Mouse (Mus musculus) forebrain, embryonic 11.5 days (tissue): Measurements from ENCODE around the gene Tnni1. TPM values are rescaled to one million over a fixed set of nuclear protein-coding genes. Genes with fewer than 3 reads are reported as not detected.

ENCODE experiments used
- ATAC-seq: fragments of 200-750 bp; cut with Nextera tagmentation; replicated peaks from 2 replicates; pipeline ENCODE4 v1.8.0; 2017; ENCODE audit warnings: moderate TSS enrichment; ENCODE audit not compliant: low FRiP score
- DNase-seq: peaks from one replicate; pipeline ENCODE4 v3.0.0-alpha.2; 2017; ENCODE audit warnings: low spot score
- H3K27ac ChIP-seq: fragments of 300-500 bp; sonication (generic); 2 replicates; pipeline ENCODE4 v1.5.1; 2014; ENCODE audit warnings: low read depth, low read length
- H3K27me3 ChIP-seq: fragments of 300-500 bp; sonication (generic); 2 replicates; pipeline ENCODE4 v1.6.1; 2014; ENCODE audit warnings: mild to moderate bottlenecking, low read length, mixed read lengths; ENCODE audit not compliant: control insufficient read depth, insufficient read depth
- H3K36me3 ChIP-seq: fragments of 300-500 bp; sonication (generic); 2 replicates; pipeline ENCODE4 v1.6.1; 2014; ENCODE audit warnings: mild to moderate bottlenecking, low read length, moderate library complexity, mixed read lengths; ENCODE audit not compliant: control insufficient read depth, insufficient read depth
- H3K4me1 ChIP-seq: fragments of 300-500 bp; sonication (generic); replicated peaks from 2 replicates; pipeline ENCODE4 v1.6.1; 2014; ENCODE audit warnings: low read length, mixed read lengths; ENCODE audit not compliant: control insufficient read depth, insufficient read depth
- H3K4me2 ChIP-seq: fragments of 300-500 bp; sonication (generic); 2 replicates; pipeline ENCODE4 v1.6.1; 2014; ENCODE audit warnings: low read depth, mild to moderate bottlenecking, low read length, moderate library complexity, mixed read lengths; ENCODE audit not compliant: severe bottlenecking
- H3K4me3 ChIP-seq: fragments of 300-500 bp; sonication (generic); 2 replicates; pipeline ENCODE4 v1.5.1; 2014; ENCODE audit warnings: low read depth, low read length
- H3K9ac ChIP-seq: fragments of 300-500 bp; sonication (generic); 2 replicates; pipeline ENCODE4 v1.6.1; 2014; ENCODE audit warnings: low read length
- H3K9me3 ChIP-seq: fragments of 300-500 bp; sonication (generic); 2 replicates; pipeline ENCODE4 v1.6.1; 2016; ENCODE audit warnings: low read length, mixed read lengths; ENCODE audit not compliant: control insufficient read depth
- WGBS: fragments of 180-500 bp; shearing (Covaris S2); extraction: QIAGEN DNeasy Blood & Tissue Kit; methylation state at CpG from one replicate; pipeline ENCODE4 v1.1.7; 2014; 5-methylcytosine and 5-hydroxymethylcytosine counted together
- polyA plus RNA-seq: library from polyadenylated mRNA; unstranded; fragments of >200 nt; fragmentation: Nextera tagmentation; extraction: Ambion mirVana; gene quantifications from 2 replicates; pipeline ENCODE4 v1.2.1, GENCODE M21; 2014

Tnni1 gene
- polyA plus RNA-seq, 1 experiment from 2014 or later = 0.65 TPM

DNA sequence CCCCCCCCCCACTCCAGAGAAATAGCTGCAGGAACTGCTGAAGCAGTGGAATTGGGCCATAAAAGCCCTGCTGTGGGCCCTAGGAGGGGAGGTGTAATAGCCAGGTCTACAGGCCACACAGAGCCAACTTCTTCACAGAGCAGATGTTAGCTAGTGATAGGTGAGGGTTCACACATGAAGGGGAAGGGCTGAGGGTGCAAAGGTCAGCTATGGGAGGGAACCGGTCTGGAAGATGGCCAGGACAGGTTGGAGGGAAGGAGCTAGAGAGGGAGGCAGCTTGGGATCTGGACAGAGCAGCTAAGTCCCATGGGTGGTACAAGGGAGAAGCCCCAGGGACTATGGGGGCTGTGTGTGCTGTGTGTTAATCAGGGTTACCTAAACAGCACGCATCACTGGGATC is 30.9 kb downstream of the Tnni1 start:
- ATAC-seq (no peak), DNase-seq (no peak)
- H3K4me2 ChIP-seq = no peak overlapping the region
- no peak overlapping the region for H3K27ac ChIP-seq
- no peak overlapping the region for H3K4me3 ChIP-seq
- no peaks in the 10 kb centered on the region for H3K36me3 ChIP-seq
- no peaks in the 10 kb centered on the region for H3K9me3 ChIP-seq
- no peaks in the 10 kb centered on the region for H3K4me1 ChIP-seq
- H3K27me3 ChIP-seq = no peaks in the 10 kb centered on the region
- 92% methylated on average over 2 of the region's 2 CpGs for WGBS
- H3K9ac ChIP-seq = no peak overlapping the region

DNA sequence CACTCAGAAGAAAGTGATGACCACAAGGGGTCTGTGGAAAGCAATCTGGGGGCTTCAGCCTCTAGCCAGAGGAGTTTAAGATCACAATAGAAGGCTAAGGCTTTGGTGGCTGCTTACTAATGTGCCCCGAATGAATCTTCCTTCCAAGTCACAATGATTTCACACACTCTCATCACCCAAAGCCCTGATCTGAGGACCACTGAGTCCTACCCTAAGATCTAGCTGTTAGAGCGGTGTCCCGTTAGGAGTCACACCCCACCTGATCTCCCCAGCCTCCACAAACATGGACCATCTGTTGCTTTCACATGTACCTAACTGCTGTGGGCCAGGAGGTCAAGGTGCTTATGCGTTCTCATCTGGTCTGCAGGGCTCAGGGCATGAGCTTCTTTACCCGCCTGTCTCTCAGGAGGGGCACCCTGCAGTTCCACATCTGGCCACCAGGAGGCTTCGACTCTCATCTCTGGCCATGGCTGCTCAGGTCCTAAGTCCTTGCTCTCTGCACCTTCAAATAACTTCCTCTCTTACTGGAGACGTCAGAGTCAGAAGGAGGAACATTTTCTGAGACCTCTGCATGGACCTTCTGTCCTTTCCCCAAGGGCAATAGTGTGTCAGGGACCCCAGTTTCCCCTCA is 31.9 kb downstream of the Tnni1 start:
- Histone ChIP-seq H3K9ac (no peak overlapping the region), H3K4me3 (no peak overlapping the region), H3K4me1 (no peaks in the 10 kb centered on the region), H3K9me3 (no peaks in the 10 kb centered on the region), H3K36me3 (no peaks in the 10 kb centered on the region), H3K27me3 (peaks cover under 1% of the 10 kb centered on the region; the same call in 1 of the 2 replicates), H3K4me2 (no peak overlapping the region), H3K27ac (no peak overlapping the region)
- ATAC-seq (0 out of 2 replicates have a peak, but pooled peaks have one; percentile 42), DNase-seq (peak; percentile 89)
- WGBS = 36% methylated on average over 7 of the region's 7 CpGs

DNA sequence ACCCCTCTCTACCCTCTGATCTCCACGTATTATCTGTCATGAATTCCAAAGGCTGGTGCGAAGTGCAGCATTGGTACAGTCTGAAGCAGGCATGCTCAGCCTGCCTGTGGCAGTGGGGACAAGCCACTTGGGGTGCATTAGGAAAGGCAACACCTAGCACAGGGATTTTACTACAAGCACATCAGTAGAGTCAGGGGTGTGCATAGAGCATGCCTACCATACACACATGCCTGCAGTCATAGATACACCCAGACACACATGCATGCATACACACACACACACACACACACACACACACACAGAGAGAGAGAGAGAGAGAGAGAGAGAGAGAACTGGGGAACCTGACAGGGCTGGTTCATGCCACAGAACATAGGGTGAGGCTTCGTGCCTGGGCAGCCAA is 33.0 kb downstream of the Tnni1 start:
- WGBS = 93% methylated on average over 3 of the region's 3 CpGs
- Histone ChIP-seq H3K36me3 (no peaks in the 10 kb centered on the region), H3K27ac (no peak overlapping the region), H3K4me2 (no peak overlapping the region), H3K27me3 (peaks cover 9% of the 10 kb centered on the region), H3K4me3 (no peak overlapping the region), H3K4me1 (no peaks in the 10 kb centered on the region), H3K9me3 (no peaks in the 10 kb centered on the region), H3K9ac (no peak overlapping the region)
- DNase-seq = no peak
- no peak for ATAC-seq

DNA sequence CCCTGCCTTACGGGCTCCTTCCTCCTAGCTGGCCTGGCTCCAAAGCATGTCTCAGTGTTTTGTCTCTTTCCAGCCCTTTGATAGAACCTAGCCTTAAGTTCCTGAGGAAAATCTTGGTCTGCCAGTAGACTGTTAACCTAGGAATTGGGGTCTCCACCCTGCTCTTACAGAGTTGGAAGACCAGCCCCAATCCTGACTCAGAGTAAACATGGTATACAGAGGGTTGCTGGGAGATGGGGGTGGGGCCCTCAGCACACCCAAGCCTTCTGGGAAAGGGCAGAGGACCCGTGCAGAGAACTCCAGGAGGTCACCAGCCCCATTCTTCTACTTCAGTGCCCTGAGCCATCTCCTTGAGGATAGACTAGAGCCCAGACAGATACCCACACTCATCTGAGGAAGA is 33.4 kb downstream of the Tnni1 start:
- Histone ChIP-seq H3K27me3 (peaks cover 13% of the 10 kb centered on the region), H3K9me3 (no peaks in the 10 kb centered on the region), H3K9ac (no peak overlapping the region), H3K4me3 (no peak overlapping the region), H3K27ac (no peak overlapping the region), H3K4me1 (no peaks in the 10 kb centered on the region), H3K36me3 (no peaks in the 10 kb centered on the region), H3K4me2 (no peak overlapping the region)
- no peak for DNase-seq
- 46% methylated on average over 2 of the region's 2 CpGs for WGBS
- ATAC-seq = no peak

DNA sequence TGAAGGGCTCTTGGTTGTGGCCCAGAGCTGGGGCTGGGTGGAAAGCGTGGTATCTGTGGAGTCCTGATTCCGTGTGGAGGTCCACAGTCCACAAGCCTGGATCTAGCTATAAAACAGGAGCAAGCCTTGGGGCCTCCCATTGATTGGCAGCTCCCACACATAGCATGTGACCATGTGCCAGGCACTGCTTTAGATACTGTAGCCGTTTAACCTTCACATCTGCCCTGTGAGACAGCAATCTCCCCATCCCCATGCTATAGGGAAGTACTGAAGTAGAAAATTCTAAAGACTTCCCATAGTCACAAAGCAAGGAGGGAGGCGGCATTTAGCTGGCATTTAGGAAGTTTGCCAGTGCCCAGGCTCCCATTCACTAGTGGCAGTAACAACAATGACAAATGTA is 33.8 kb downstream of the Tnni1 start:
- Histone ChIP-seq H3K9me3 (no peaks in the 10 kb centered on the region), H3K4me3 (no peak overlapping the region), H3K27ac (no peak overlapping the region), H3K27me3 (peaks cover 18% of the 10 kb centered on the region), H3K4me2 (no peak overlapping the region), H3K36me3 (no peaks in the 10 kb centered on the region), H3K9ac (no peak overlapping the region), H3K4me1 (no peaks in the 10 kb centered on the region)
- DNase-seq = no peak
- 77% methylated on average over 4 of the region's 4 CpGs for WGBS
- ATAC-seq = no peak

DNA sequence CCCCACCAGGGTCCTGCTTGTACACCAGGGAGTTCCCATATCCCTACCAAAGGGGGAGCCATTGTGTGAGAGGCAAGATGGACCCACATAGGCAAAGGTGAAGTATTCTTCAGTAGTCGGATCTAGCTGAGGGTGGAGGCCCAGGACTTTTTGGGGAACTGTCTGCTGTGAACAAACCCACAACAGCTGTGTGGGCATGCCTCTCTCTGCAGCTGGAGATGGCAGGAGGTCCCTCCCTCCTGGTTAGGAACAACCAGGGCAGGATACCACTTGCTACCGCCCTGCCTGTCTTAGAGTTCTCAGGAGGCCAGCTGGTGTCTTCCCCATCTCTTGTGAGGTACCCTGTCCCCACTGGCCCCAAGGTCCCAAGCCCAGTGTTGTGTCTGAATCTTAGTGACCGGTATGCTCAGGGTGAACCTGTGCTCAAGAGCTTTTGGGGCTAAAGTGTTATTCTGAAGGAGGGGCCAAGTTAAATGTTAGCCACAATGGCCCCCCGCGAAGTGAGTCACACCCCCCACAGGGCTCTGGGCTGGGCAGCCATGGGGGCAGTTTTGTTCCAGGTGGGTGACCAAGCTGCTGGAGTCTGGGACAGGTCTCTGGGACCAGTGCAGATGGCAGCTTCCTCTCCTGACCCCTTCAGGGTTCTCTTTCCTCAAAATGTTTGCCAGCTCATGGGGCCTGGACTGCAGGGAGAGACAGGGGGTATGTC is 34.6 kb downstream of the Tnni1 start:
- no peak for DNase-seq

DNA sequence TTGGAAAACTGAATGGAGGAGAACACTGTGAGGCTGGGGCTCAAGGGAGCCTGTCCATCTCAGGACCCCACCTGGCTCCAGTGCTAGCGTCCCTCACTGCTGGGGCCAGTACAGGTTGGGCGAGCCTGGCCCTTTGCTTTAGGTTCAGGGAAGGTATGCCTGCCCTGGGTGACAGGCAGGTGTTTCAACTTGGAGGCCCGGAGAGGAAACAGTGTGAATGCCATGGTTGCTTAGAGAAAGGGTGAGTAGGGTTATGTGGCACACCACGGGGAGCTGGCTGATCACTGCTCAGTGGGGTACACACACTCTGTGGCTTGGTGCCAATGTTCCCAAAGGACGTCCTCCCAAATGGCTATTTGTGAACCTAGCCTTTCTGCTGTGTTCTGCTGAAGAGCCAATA is 35.3 kb downstream of the Tnni1 start:
- DNase-seq (no peak), ATAC-seq (no peak)
- Histone ChIP-seq H3K36me3 (no peaks in the 10 kb centered on the region), H3K9me3 (no peaks in the 10 kb centered on the region), H3K27me3 (peaks cover 31% of the 10 kb centered on the region), H3K9ac (no peak overlapping the region), H3K4me2 (no peak overlapping the region), H3K27ac (no peak overlapping the region), H3K4me1 (peaks cover 3% of the 10 kb centered on the region; the same call in 1 of the 2 replicates), H3K4me3 (no peak overlapping the region)
- 81% methylated on average over 5 of the region's 5 CpGs for WGBS

More for the DNA sequence above, 34.6 kb downstream of the Tnni1 start:
- H3K9me3 ChIP-seq = no peaks in the 10 kb centered on the region
- no peak overlapping the region for H3K27ac ChIP-seq
- H3K36me3 ChIP-seq = no peaks in the 10 kb centered on the region
- 75% methylated on average over 5 of the region's 5 CpGs for WGBS
- ATAC-seq = no peak
- H3K4me2 ChIP-seq = no peak overlapping the region
- H3K27me3 ChIP-seq = peaks cover 25% of the 10 kb centered on the region
- no peak overlapping the region for H3K9ac ChIP-seq
- peaks cover 3% of the 10 kb centered on the region; the same call in 1 of the 2 replicates for H3K4me1 ChIP-seq
- H3K4me3 ChIP-seq = no peak overlapping the region

DNA sequence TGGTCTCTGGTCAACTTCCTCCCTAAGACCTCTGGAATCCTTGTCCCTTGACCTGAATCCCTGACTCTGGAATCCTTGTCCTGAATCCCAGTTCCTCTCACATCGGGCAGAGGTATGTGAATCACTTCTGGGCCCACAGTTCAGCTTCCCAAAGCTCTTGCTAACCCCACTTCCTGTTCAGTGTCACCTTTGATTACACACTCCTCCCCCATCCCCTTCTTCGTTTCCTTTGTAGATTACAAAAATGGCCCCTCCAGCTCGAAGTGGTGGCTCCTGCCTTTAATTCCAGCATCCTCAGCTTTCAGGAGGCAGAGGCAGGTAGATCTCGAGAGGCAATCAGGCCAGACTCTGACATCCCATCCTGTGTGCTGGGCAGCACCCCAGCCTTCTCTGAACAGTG is 38.4 kb downstream of the Tnni1 start:
- ATAC-seq (no peak), DNase-seq (no peak)
- WGBS = 75% methylated on average over 4 of the region's 4 CpGs
- Histone ChIP-seq H3K27me3 (peaks cover 40% of the 10 kb centered on the region), H3K9me3 (no peaks in the 10 kb centered on the region), H3K4me1 (peaks cover 3% of the 10 kb centered on the region; the same call in 1 of the 2 replicates), H3K4me2 (no peak overlapping the region), H3K36me3 (no peaks in the 10 kb centered on the region), H3K27ac (no peak overlapping the region), H3K9ac (no peak overlapping the region), H3K4me3 (no peak overlapping the region)
